Mouse (Mus musculus) brain, embryonic 14.5 days (tissue): Measurements from ENCODE around the gene Porcn.

Experiments
- CTCF ChIP-seq: fragments of 200-500 bp; IDR thresholded peaks from 2 replicates; pipeline ENCODE4 v1.5.1; 2012; ENCODE audit warnings: inconsistent platforms, mild to moderate bottlenecking, moderate library complexity, borderline replicate concordance; ENCODE audit not compliant: insufficient read depth, insufficient read length; ENCODE audit errors: extremely low read depth
- POLR2A ChIP-seq: fragments of 200-500 bp; IDR thresholded peaks from 2 replicates; pipeline ENCODE4 v1.6.1; 2012; ENCODE audit warnings: mild to moderate bottlenecking, inconsistent platforms, borderline replicate concordance; ENCODE audit not compliant: poor library complexity, insufficient read depth, insufficient read length, severe bottlenecking; ENCODE audit errors: extremely low read depth

- TF ChIP-seq CTCF (no peak), POLR2A (no peak)
Observed at GRCm38 (mm10) chrX:8248542-8249120, 42.3 kb upstream of the Porcn start.
